Comparison of ENCODE assay signal across 9 mouse cellular contexts in genomic region chr9:110731859-110732258, GRCm38 (mm10). TPM values are rescaled to one million over a fixed set of nuclear protein-coding genes. Genes with fewer than 3 reads are reported as not detected.
DNase-seq lines count a peak whose midpoint lies in the region; ATAC-seq lines count a peak whose summit lies in the region.
"Had no signal": no experiment of that assay in that cellular context is flagged by ENCODE, and none has a peak within 500 bp of the region (broad histone marks: within the 10 kb centered on the region; RNA-seq: fewer than 3 reads in every experiment).

No protein-coding gene starts in this region.

- no peak for ATAC-seq in heart, embryonic 15.5 days (replicated peaks; ENCODE audit: insufficient number of reproducible peaks, insufficient read depth, low FRiP score, low read depth)
- ATAC-seq in megakaryocyte, adult 5-6 weeks (ENCODE audit: poor library complexity, severe bottlenecking): no peak
- no peak for ATAC-seq in embryonic facial prominence, embryonic 15.5 days (ENCODE audit: insufficient number of reproducible peaks, low FRiP score, low TSS enrichment, low read depth)
- ATAC-seq in liver, embryonic 15.5 days (ENCODE audit: insufficient read depth): no peak

- H3K4me2 ChIP-seq in heart, embryonic 15.5 days: no peak overlapping the region
- H3K4me2 ChIP-seq in embryonic facial prominence, embryonic 15.5 days (replicated peaks): peak overlapping the region; percentile 60
- peak overlapping the region; percentile 72; the same call in 1 of the 2 replicates for H3K4me2 ChIP-seq in liver, embryonic 15.5 days

- no peaks in the 10 kb centered on the region for H3K9me3 ChIP-seq in heart, embryonic 15.5 days (replicated peaks)
- no peaks in the 10 kb centered on the region for H3K9me3 ChIP-seq in megakaryocyte, embryonic 14.5 days
- no peaks in the 10 kb centered on the region for H3K9me3 ChIP-seq in embryonic facial prominence, embryonic 15.5 days (replicated peaks)
- no peaks in the 10 kb centered on the region for H3K9me3 ChIP-seq in liver, embryonic 15.5 days (replicated peaks)

- H3K36me3 ChIP-seq in heart, embryonic 15.5 days: no peaks in the 10 kb centered on the region
- no peaks in the 10 kb centered on the region for H3K36me3 ChIP-seq in megakaryocyte, embryonic 14.5 days (replicated peaks; ENCODE audit: low read length)
- 0 out of 2 replicates have a peak, but pooled peaks cover 5% of the 10 kb centered on the region for H3K36me3 ChIP-seq in embryonic facial prominence, embryonic 15.5 days
- no peaks in the 10 kb centered on the region for H3K36me3 ChIP-seq in liver, embryonic 15.5 days (replicated peaks)

- H3K9ac ChIP-seq in heart, embryonic 15.5 days: no peak overlapping the region
- H3K9ac ChIP-seq in embryonic facial prominence, embryonic 15.5 days: no peak overlapping the region
- no peak overlapping the region for H3K9ac ChIP-seq in liver, embryonic 15.5 days

- H3K27me3 ChIP-seq in heart, embryonic 15.5 days: peaks cover 9% of the 10 kb centered on the region; the same call in 1 of the 2 replicates
- peaks cover 84% of the 10 kb centered on the region for H3K27me3 ChIP-seq in megakaryocyte, embryonic 14.5 days (replicated peaks)
- 0 out of 2 replicates have a peak, but pooled peaks cover 14% of the 10 kb centered on the region for H3K27me3 ChIP-seq in embryonic facial prominence, embryonic 15.5 days
- H3K27me3 ChIP-seq in liver, embryonic 15.5 days: peaks cover 85% of the 10 kb centered on the region

- no peak for DNase-seq in heart, postnatal 36 days
- no peak for DNase-seq in thymus, postnatal 14 days

- H3K27ac ChIP-seq in heart, embryonic 15.5 days: 0 out of 2 replicates have a peak overlapping the region, but pooled peaks have one; percentile 73
- peak overlapping the region; percentile 11; the same call in 1 of the 2 replicates for H3K27ac ChIP-seq in embryonic facial prominence, embryonic 15.5 days (replicated peaks)
- H3K27ac ChIP-seq in liver, embryonic 15.5 days (replicated peaks): no peak overlapping the region

- WGBS in heart, embryonic 15.5 days: 45% methylated on average over 4 of the region's 4 CpGs
- 56% methylated on average over 4 of the region's 4 CpGs for WGBS in embryonic facial prominence, embryonic 15.5 days
- 65% methylated on average over 4 of the region's 4 CpGs for WGBS in liver, embryonic 15.5 days (ENCODE audit: insufficient replicate concordance)

- H3K4me3 ChIP-seq in heart, embryonic 15.5 days: no peak overlapping the region
- peak overlapping the region; percentile 91 for H3K4me3 ChIP-seq in megakaryocyte, embryonic 14.5 days (replicated peaks)
- no peak overlapping the region; the same call in 1 of the 2 replicates for H3K4me3 ChIP-seq in embryonic facial prominence, embryonic 15.5 days (replicated peaks)
- H3K4me3 ChIP-seq in liver, embryonic 15.5 days (replicated peaks): no peak overlapping the region

- peaks cover 47% of the 10 kb centered on the region for H3K4me1 ChIP-seq in heart, embryonic 15.5 days (replicated peaks)
- H3K4me1 ChIP-seq in megakaryocyte, embryonic 14.5 days: peaks cover 46% of the 10 kb centered on the region
- peaks cover 91% of the 10 kb centered on the region for H3K4me1 ChIP-seq in embryonic facial prominence, embryonic 15.5 days
- H3K4me1 ChIP-seq in liver, embryonic 15.5 days (replicated peaks): peaks cover 22% of the 10 kb centered on the region

- intact Hi-C loops in heart, postnatal 36 days (cut with DNase I): no loop called here

RNA-seq across cellular contexts. Expression of gene Myl3, which starts 9.8 kb away (rescaled TPM):
- polyA plus RNA-seq in heart, embryonic 15.5 days (2015; fragmentation: Nextera tagmentation; extraction: Ambion mirVana): 3,797 and 4,490 TPM in 2 replicates
- total RNA-seq in heart, postnatal 36 days (2021): over 10,000 TPM; 10,942 to 11,353 TPM
- polyA plus RNA-seq in megakaryocyte, embryonic 14.5 days (2012; ENCODE audit: insufficient read depth, low replicate concordance): not detected in 2 replicates
- total RNA-seq in megakaryocyte, adult 5-6 weeks (2015): not detected in 2 replicates
- not detected in 2 replicates for total RNA-seq in megakaryocyte, adult 5-6 weeks (2017)
- polyA plus RNA-seq in embryonic facial prominence, embryonic 15.5 days (2015; fragmentation: Nextera tagmentation; extraction: Ambion mirVana): 7.5 and 8.5 TPM in 2 replicates
- 2.8 and 3.0 TPM in 2 replicates for polyA plus RNA-seq in liver, embryonic 15.5 days (2015; fragmentation: Nextera tagmentation; extraction: Ambion mirVana)
- total RNA-seq: layer of hippocampus, adult 18-20 months; neutrophil, adult 5-6 weeks had no signal

RNA-seq across cellular contexts. Expression of gene Pth1r, which starts 15.1 kb away (rescaled TPM):
- polyA plus RNA-seq in heart, embryonic 15.5 days (2015; fragmentation: Nextera tagmentation; extraction: Ambion mirVana): 23.2 and 26.1 TPM in 2 replicates
- total RNA-seq in heart, postnatal 36 days (2021): 1 to 10 TPM; 6.5 to 6.6 TPM
- polyA plus RNA-seq in megakaryocyte, embryonic 14.5 days (2012; ENCODE audit: insufficient read depth, low replicate concordance): 0.11 TPM in 1 of 2 replicates, not detected in the other
- not detected in 2 replicates for total RNA-seq in megakaryocyte, adult 5-6 weeks (2015)
- 0.77 TPM in 1 of 2 replicates, not detected in the other for total RNA-seq in megakaryocyte, adult 5-6 weeks (2017)
- 133 and 145 TPM in 2 replicates for polyA plus RNA-seq in embryonic facial prominence, embryonic 15.5 days (2015; fragmentation: Nextera tagmentation; extraction: Ambion mirVana)
- polyA plus RNA-seq in liver, embryonic 15.5 days (2015; fragmentation: Nextera tagmentation; extraction: Ambion mirVana): 3.0 and 3.6 TPM in 2 replicates
- total RNA-seq: neutrophil, adult 5-6 weeks had no signal

Comparison
In these comparisons a context has a peak if more than half of its experiments do, and no peak if none do; other contexts are left out.
1. RNA of gene Myl3, which starts 9.8 kb away (polyA plus RNA-seq): 3,797 to 4,490 TPM in heart, embryonic 15.5 days; 7.5 to 8.5 TPM in embryonic facial prominence, embryonic 15.5 days, 2.8 to 3.0 TPM in liver, embryonic 15.5 days and not detected in megakaryocyte, embryonic 14.5 days; every median in the first group is over 100 times any median in the second.